In genomic region chr6:5357873-5358272, GRCm38 (mm10) we compare ENCODE assay signal across 18 mouse cellular contexts.
"Had no signal": no experiment of that assay in that cellular context is flagged by ENCODE, and none has a peak within 500 bp of the region (broad histone marks: within the 10 kb centered on the region; RNA-seq: fewer than 3 reads in every experiment).

No protein-coding gene starts in this region.

- H3K27ac ChIP-seq: lung, embryonic 15.5 days; macrophage; midbrain, embryonic 13.5 days; midbrain, embryonic 15.5 days; neural tube, embryonic 12.5 days; stomach, embryonic 15.5 days; stomach, postnatal 0 days had no signal

- H3K4me1 ChIP-seq: lung, embryonic 15.5 days; midbrain, embryonic 13.5 days; midbrain, embryonic 15.5 days; neural tube, embryonic 12.5 days; stomach, embryonic 15.5 days had no signal

- H3K9me3 ChIP-seq: lung, embryonic 15.5 days; megakaryocyte, embryonic 14.5 days; midbrain, embryonic 13.5 days; midbrain, embryonic 15.5 days; neural tube, embryonic 12.5 days; stomach, embryonic 15.5 days had no signal

- H3K4me3 ChIP-seq: lung, embryonic 15.5 days; megakaryocyte, embryonic 14.5 days; midbrain, embryonic 13.5 days; midbrain, embryonic 15.5 days; neural tube, embryonic 12.5 days; stomach, embryonic 15.5 days had no signal

- DNase-seq: liver, postnatal 0 days; lung, adult 2 months; lung, postnatal 14 days; lung, postnatal 36 days; right cerebral cortex, postnatal 14 days; thymus, adult 2 months; thymus, postnatal 25 days; thymus, postnatal 4 days had no signal

- ATAC-seq: liver, postnatal 0 days; lung, postnatal 0 days; midbrain, embryonic 13.5 days; midbrain, embryonic 15.5 days had no signal

- H3K9ac ChIP-seq: liver, postnatal 0 days; lung, embryonic 15.5 days; midbrain, embryonic 13.5 days; midbrain, embryonic 15.5 days; neural tube, embryonic 12.5 days; stomach, embryonic 15.5 days had no signal

- H3K27me3 ChIP-seq: lung, embryonic 15.5 days; megakaryocyte, embryonic 14.5 days; midbrain, embryonic 13.5 days; midbrain, embryonic 15.5 days; neural tube, embryonic 12.5 days; stomach, embryonic 15.5 days had no signal

- H3K4me2 ChIP-seq: lung, embryonic 15.5 days; midbrain, embryonic 11.5 days; midbrain, embryonic 13.5 days; midbrain, embryonic 15.5 days; neural tube, embryonic 12.5 days; stomach, embryonic 15.5 days had no signal

- H3K36me3 ChIP-seq: lung, embryonic 15.5 days; midbrain, embryonic 13.5 days; midbrain, embryonic 15.5 days; neural tube, embryonic 12.5 days; stomach, embryonic 15.5 days had no signal
